Mouse (Mus musculus): ENCODE data around the gene Ilk. TPM values are rescaled to one million over a fixed set of nuclear protein-coding genes. Genes with fewer than 3 reads are reported as not detected.
A peak's percentile ranks its signal among the peaks of the same experiment; 100 is the strongest.

The Ilk gene
- polyA plus RNA-seq, 1 experiment from 2014 or later: 248 TPM

- no peaks in the 10 kb centered on the region for H3K9me3 ChIP-seq
- WGBS: 84% methylated on average over 5 of the region's 5 CpGs
- H3K4me3 ChIP-seq: no peak overlapping the region
- no peaks in the 10 kb centered on the region for H3K27me3 ChIP-seq
- H3K27ac ChIP-seq: no peak overlapping the region
- ATAC-seq (ENCODE audit: insufficient number of reproducible peaks, insufficient read depth, low FRiP score, low TSS enrichment): no peak
- peaks cover 38% of the 10 kb centered on the region for H3K4me1 ChIP-seq
- peaks cover 49% of the 10 kb centered on the region for H3K36me3 ChIP-seq
- no peak overlapping the region for H3K9ac ChIP-seq
- H3K4me2 ChIP-seq (replicated peaks): no peak overlapping the region
Measured at GRCm38 (mm10) chr7:105773041-105773440, 36.6 kb downstream of the Ilk start.

- H3K4me1 ChIP-seq: peaks cover 44% of the 10 kb centered on the region
- ATAC-seq (ENCODE audit: insufficient number of reproducible peaks, insufficient read depth, low FRiP score, low TSS enrichment): no peak
- H3K4me3 ChIP-seq: no peak overlapping the region
- H3K27ac ChIP-seq: no peak overlapping the region
- no peaks in the 10 kb centered on the region for H3K9me3 ChIP-seq
- H3K36me3 ChIP-seq: peaks cover 46% of the 10 kb centered on the region
- no peaks in the 10 kb centered on the region for H3K27me3 ChIP-seq
- H3K9ac ChIP-seq: no peak overlapping the region
- H3K4me2 ChIP-seq (replicated peaks): no peak overlapping the region
- 58% methylated on average over 8 of the region's 8 CpGs for WGBS
Measured at GRCm38 (mm10) chr7:105774661-105775060, 38.3 kb downstream of the Ilk start.

- WGBS: 80% methylated on average over 2 of the region's 2 CpGs
- H3K4me1 ChIP-seq: peaks cover 45% of the 10 kb centered on the region
- H3K27me3 ChIP-seq: no peaks in the 10 kb centered on the region
- ATAC-seq (ENCODE audit: insufficient number of reproducible peaks, insufficient read depth, low FRiP score, low TSS enrichment): no peak
- H3K4me3 ChIP-seq: no peak overlapping the region
- H3K36me3 ChIP-seq: peaks cover 48% of the 10 kb centered on the region
- H3K27ac ChIP-seq: no peak overlapping the region
- no peaks in the 10 kb centered on the region for H3K9me3 ChIP-seq
- H3K4me2 ChIP-seq (replicated peaks): no peak overlapping the region
- H3K9ac ChIP-seq: no peak overlapping the region
Measured at GRCm38 (mm10) chr7:105776026-105776425, 39.6 kb downstream of the Ilk start.

- Histone ChIP-seq H3K27ac (peak overlapping the region; percentile 99), H3K9ac (peak overlapping the region; percentile 53; the same call in 1 of the 2 replicates), H3K4me3 (peak overlapping the region; percentile 40), H3K4me2 (replicated peaks) (peak overlapping the region; percentile 65), H3K4me1 (peaks cover 45% of the 10 kb centered on the region), H3K27me3 (no peaks in the 10 kb centered on the region), H3K9me3 (no peaks in the 10 kb centered on the region), H3K36me3 (peaks cover 47% of the 10 kb centered on the region)
- no peak for ATAC-seq (ENCODE audit: insufficient number of reproducible peaks, insufficient read depth, low FRiP score, low TSS enrichment)
- WGBS: 72% methylated on average over 1 of the region's 1 CpGs
Measured at GRCm38 (mm10) chr7:105777316-105777715, 40.9 kb downstream of the Ilk start.

GRCm38 (mm10) chr7:105777797-105778552 lies 41.6 kb downstream of the Ilk start:
- peak overlapping the region; percentile 99 for H3K27ac ChIP-seq
- H3K36me3 ChIP-seq: peaks cover 47% of the 10 kb centered on the region
- H3K27me3 ChIP-seq: no peaks in the 10 kb centered on the region
- peak overlapping the region; percentile 40 for H3K4me3 ChIP-seq
- H3K4me1 ChIP-seq: peaks cover 47% of the 10 kb centered on the region
- 31% methylated on average over 13 of the region's 13 CpGs for WGBS
- peak; percentile 91 for ATAC-seq (ENCODE audit: insufficient number of reproducible peaks, insufficient read depth, low FRiP score, low TSS enrichment)
- H3K9ac ChIP-seq: peak overlapping the region; percentile 53
- peak overlapping the region; percentile 65 for H3K4me2 ChIP-seq (replicated peaks)
- H3K9me3 ChIP-seq: no peaks in the 10 kb centered on the region

GRCm38 (mm10) chr7:105778553-105779265 lies 42.3 kb downstream of the Ilk start:
- peaks cover 54% of the 10 kb centered on the region for H3K4me1 ChIP-seq
- no peaks in the 10 kb centered on the region for H3K9me3 ChIP-seq
- peak overlapping the region; percentile 40 for H3K4me3 ChIP-seq
- no peaks in the 10 kb centered on the region for H3K27me3 ChIP-seq
- peak overlapping the region; percentile 99 for H3K27ac ChIP-seq
- peak overlapping the region; percentile 65 for H3K4me2 ChIP-seq (replicated peaks)
- peak overlapping the region; percentile 49 for H3K9ac ChIP-seq
- peaks cover 49% of the 10 kb centered on the region for H3K36me3 ChIP-seq
- WGBS: 10% methylated on average over 4 of the region's 4 CpGs
- ATAC-seq (ENCODE audit: insufficient number of reproducible peaks, insufficient read depth, low FRiP score, low TSS enrichment): peak; percentile 90

GRCm38 (mm10) chr7:105783861-105784260 lies 47.5 kb downstream of the Ilk start:
- H3K4me1 ChIP-seq: peaks cover 51% of the 10 kb centered on the region
- peaks cover 38% of the 10 kb centered on the region for H3K36me3 ChIP-seq
- H3K9me3 ChIP-seq: no peaks in the 10 kb centered on the region
- ATAC-seq (ENCODE audit: insufficient number of reproducible peaks, insufficient read depth, low FRiP score, low TSS enrichment): no peak
- H3K9ac ChIP-seq: 0 out of 2 replicates have a peak overlapping the region, but pooled peaks have one; percentile 20
- H3K27me3 ChIP-seq: no peaks in the 10 kb centered on the region
- peak overlapping the region; percentile 15; the same call in 1 of the 2 replicates for H3K4me3 ChIP-seq
- peak overlapping the region; percentile 89; the same call in 1 of the 2 replicates for H3K4me2 ChIP-seq (replicated peaks)
- no peak overlapping the region for H3K27ac ChIP-seq
- 25% methylated on average over 4 of the region's 4 CpGs for WGBS

- Histone ChIP-seq H3K36me3 (peaks cover 38% of the 10 kb centered on the region), H3K27me3 (no peaks in the 10 kb centered on the region), H3K27ac (no peak overlapping the region), H3K4me3 (peak overlapping the region; percentile 15), H3K9ac (peak overlapping the region; percentile 20; the same call in 1 of the 2 replicates), H3K4me2 (replicated peaks) (peak overlapping the region; percentile 89), H3K4me1 (peaks cover 44% of the 10 kb centered on the region), H3K9me3 (no peaks in the 10 kb centered on the region)
- 14% methylated on average over 4 of the region's 4 CpGs for WGBS
- ATAC-seq (ENCODE audit: insufficient number of reproducible peaks, insufficient read depth, low FRiP score, low TSS enrichment): no peak
Measured at GRCm38 (mm10) chr7:105784556-105784955, 48.2 kb downstream of the Ilk start.

GRCm38 (mm10) chr7:105786506-105787284 lies 50.3 kb downstream of the Ilk start:
- Histone ChIP-seq H3K4me2 (replicated peaks) (peak overlapping the region; percentile 89), H3K36me3 (peaks cover 18% of the 10 kb centered on the region), H3K9me3 (no peaks in the 10 kb centered on the region), H3K4me1 (peaks cover 42% of the 10 kb centered on the region), H3K27ac (peak overlapping the region; percentile 90), H3K27me3 (no peaks in the 10 kb centered on the region), H3K4me3 (peak overlapping the region; percentile 72), H3K9ac (peak overlapping the region; percentile 90)
- 1% methylated on average over 20 of the region's 20 CpGs for WGBS
- peak; percentile 71 for ATAC-seq (ENCODE audit: insufficient number of reproducible peaks, insufficient read depth, low FRiP score, low TSS enrichment)

GRCm38 (mm10) chr7:105787285-105788140 lies 51.1 kb downstream of the Ilk start, which contains the start of gene Dchs1:
Gene Dchs1, minus strand, starts transcription at chr7:105787654.
- Histone ChIP-seq H3K4me1 (peaks cover 42% of the 10 kb centered on the region), H3K9ac (peak within 1 kb of the TSS; percentile 90), H3K9me3 (no peaks in the 10 kb centered on the region), H3K27ac (peak within 1 kb of the TSS; percentile 90), H3K4me3 (peak within 1 kb of the TSS; percentile 72), H3K27me3 (no peaks in the 10 kb centered on the region), H3K4me2 (replicated peaks) (peak within 1 kb of the TSS; percentile 89), H3K36me3 (peaks cover 9% of the 10 kb centered on the region; the same call in 1 of the 2 replicates)
- ATAC-seq (ENCODE audit: insufficient number of reproducible peaks, insufficient read depth, low FRiP score, low TSS enrichment): peak; percentile 74
- under 1% methylated on average over 50 of the region's 97 CpGs for WGBS
